Mouse (Mus musculus) adrenal gland, postnatal 10 days (tissue): Measurements from ENCODE around the gene Ube2n. TPM values are rescaled to one million over a fixed set of nuclear protein-coding genes. Genes with fewer than 3 reads are reported as not detected.
"Not testable (repeated sequence)": the region's sequence is repeated elsewhere in the genome, so short reads cannot be mapped to it uniquely, and the experiment has no call there.

Source experiments
- DNase-seq: peaks from one replicate; pipeline ENCODE4 v3.0.0; 2021; ENCODE audit warnings: mixed read lengths
- total RNA-seq, 2 experiments: library from RNA; stranded (reverse); gene quantifications; 2 replicates each; pipeline ENCODE4 v1.2.3; 2021

The Ube2n gene
- total RNA-seq, 2 experiments from 2014 or later: 114 to 116 TPM

GRCm38 (mm10) chr10:95525037-95525675, 10.2 kb downstream of the Ube2n start:
- DNase-seq: no peak

- no peak for DNase-seq
Observed at GRCm38 (mm10) chr10:95525871-95526270, 10.9 kb downstream of the Ube2n start.

DNA sequence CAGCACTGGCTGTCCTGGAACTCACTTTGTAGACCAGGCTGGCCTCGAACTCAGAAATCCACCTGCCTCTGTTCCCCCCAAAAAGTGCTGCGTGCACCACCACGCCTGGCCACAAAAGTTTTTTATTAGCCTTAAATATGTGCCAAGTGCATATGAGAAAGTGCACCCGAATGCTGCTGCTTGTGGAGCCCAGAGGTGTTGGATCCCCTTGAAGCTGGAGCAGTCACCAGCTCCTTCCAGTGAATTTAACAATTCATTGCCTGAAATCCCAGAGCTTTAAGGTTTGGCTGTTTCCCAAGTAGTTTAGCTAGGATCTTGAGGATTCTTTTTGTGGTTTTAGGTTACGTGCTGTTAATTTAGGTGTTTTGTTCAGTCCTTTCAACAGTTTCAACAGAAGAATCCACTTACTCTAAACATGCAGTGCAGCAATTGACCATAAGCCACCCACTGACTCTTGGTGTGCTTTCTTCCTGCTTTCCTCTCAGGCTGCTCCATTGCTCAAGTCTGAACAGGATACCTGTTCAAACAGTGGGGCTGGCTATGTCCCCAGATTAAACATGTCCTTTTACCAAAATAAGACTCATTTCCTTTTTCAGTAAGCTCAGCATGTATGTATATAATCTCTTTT, 11.7 kb downstream of the Ube2n start:
- DNase-seq: no peak

GRCm38 (mm10) chr10:95530551-95531121, 15.7 kb downstream of the Ube2n start:
- DNase-seq: no peak

- DNase-seq: no peak
Observed at GRCm38 (mm10) chr10:95532916-95533315, 18.0 kb downstream of the Ube2n start.

GRCm38 (mm10) chr10:95533382-95533781, 18.4 kb downstream of the Ube2n start:
- DNase-seq: peak; percentile 47

DNA sequence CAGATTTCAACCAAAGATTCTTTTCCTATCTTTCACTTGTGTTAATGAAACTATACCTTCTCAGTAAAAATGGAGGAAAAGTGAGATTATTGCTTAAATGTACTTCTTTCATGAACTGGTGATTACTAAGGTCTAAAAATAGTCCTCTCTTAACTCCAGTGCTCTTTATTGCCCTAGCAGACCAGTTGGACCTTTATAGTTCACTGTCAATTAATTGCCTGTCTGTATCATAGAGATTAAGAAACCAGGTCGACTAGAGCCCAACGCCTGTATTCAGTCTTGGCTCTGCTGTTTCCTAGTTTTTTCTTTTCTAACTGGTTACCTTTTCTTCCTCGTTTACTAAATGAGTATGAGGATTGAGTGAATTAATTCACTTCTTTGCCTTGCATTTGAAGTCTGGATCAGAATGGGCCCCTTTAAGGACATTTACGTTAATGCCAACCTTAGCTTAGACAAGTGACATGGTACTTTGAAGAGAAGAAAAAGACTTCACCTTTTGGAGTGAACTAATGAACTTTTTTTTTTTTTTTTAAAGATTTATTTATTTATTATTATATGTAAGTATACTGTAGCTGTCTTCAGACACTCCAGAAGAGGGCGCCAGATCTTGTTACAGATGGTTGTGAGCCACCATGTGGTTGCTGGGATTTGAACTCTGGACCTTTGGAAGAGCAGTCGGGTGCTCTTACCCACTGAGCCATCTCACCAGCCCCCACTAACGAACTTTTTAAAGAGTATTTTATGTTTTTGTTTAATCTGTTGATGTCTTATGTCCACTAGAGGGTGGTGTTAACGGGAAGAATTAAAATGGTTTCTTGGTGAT, 20.7 kb downstream of the Ube2n start:
- DNase-seq: no peak

GRCm38 (mm10) chr10:95536222-95536541, 21.2 kb downstream of the Ube2n start:
- DNase-seq: no peak

GRCm38 (mm10) chr10:95539260-95539659, 24.3 kb downstream of the Ube2n start:
- DNase-seq: no peak

DNA sequence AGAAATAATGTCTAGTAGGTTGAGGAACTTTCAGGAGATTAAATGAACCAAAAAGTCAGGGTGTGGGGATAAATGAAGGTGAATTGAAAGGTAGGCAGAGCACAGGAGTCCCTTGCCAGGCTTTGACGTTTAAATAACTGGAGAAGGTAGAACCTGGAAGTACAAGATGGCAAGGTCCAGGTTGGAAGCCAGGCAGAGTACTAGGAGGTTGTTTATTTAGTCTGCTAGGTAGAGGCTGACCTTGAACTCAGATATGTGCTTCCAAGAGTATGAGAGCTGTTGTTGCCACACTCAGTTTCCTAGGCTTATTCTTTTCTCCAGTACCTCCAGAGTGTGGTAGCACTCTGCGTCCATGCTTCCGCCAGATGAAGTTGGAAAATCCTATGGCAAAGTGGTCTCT, 24.9 kb downstream of the Ube2n start:
- no peak for DNase-seq

DNA sequence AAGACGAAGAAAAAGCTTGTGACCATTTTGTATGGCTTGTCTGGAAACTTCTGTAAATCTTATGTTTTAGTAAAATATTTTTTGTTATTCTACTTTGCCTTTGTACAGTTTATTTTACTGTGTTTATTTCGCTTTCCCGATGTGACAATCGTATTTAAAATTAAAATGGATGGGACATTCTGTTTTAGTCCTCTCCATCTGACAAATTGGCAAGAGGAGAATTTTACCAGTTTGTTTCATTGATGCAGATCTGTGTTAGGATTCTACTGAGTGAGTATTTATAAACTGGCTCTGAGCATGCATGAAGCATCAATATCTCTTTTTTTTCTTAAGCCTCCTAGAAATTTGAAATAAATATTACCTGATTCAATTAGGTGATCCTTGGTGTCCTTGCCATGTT, 28.0 kb downstream of the Ube2n start:
- no peak for DNase-seq

- DNase-seq: no peak
Observed at GRCm38 (mm10) chr10:95543377-95543776, 28.4 kb downstream of the Ube2n start.

DNA sequence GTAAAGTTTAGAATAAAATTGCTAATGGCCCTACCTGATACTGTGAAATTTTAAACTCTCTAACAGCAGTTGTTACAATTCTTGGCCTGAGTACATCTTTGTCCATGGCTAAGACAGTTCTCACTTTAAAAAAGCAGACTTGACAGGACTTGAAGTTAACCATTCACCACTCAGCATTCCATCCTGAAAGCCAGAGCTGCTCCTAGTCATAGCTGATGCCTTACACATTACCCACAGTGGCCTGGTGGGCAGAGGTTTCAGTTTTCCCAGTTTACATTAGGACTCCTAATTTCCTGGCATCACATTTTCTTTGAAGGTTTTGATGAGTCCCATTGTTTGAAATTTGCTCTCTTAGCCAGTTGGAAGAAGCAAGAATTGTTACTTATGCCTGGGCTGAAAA, 29.1 kb downstream of the Ube2n start:
- DNase-seq: no peak

DNA sequence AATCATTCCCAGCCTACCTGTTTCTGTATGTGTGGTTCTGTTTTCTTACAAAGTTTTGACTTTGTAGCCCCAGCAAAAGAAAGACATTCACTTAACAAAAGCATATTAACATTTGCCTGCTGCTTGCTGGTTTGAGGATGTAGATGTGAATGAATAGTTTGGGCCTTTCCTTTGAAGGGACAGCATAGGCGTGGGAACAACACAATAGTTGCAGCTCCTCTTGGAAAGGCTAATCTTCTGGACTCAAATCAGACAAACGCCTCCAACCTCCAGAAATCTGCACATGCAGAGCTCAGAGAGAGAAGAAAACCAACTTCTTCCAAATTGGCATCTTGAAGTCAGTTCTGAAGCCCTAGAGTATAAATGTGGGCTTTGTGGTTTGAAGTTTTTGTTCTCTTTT, 29.7 kb downstream of the Ube2n start:
- DNase-seq: no peak

- no peak for DNase-seq
Observed at GRCm38 (mm10) chr10:95545051-95545450, 30.1 kb downstream of the Ube2n start.

- DNase-seq: no peak
Observed at GRCm38 (mm10) chr10:95546178-95546577, 31.2 kb downstream of the Ube2n start.

DNA sequence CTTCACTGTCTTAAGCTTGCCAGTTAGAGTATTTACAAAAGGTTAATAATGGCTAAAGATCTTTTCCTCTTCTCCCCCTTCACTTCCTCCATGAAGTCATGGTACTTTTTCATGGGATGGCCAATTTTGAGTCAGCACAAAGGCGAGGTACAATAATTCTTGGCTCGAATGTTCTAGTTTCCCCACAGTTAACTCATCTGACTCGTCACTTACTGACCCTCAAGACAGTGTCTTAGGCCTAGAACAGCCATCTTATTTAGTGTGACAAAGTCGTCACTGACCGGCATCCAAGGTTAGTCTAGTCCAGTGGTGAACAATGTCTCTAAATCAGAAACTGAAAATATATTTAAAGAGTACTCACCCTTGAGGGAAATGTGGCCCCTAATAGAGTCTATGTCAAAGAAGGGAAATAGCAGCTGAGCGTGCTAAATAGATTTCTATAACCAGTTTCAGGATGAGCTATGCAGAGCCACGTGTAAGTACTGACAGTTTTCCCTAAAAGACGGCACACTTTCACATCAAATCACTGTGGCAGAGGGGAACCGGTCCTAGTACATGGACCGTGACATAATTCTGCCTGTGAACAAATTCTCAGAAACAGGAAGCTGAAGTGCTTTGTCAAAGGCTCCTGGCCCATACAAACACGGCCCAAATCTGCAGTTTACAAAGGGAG, 33.3 kb downstream of the Ube2n start:
- no peak for DNase-seq

DNA sequence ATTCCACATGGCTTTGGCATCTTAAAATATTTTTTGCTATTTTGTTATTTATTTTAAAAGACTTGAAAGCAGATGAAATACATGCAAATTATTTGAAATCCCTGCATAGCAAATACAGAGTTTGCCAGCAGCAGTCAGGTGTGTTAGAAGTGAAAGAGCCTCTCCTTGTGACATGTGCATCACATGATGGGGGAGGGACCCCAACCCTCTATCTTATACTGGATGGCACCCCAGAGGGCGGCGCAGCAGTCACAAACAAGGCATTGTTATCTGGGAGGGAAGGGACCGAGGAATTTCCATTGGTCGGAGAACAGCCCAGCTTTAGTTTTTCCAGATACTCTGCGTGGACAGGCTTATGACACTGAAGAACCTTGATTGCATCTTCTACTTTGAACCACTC, 34.1 kb downstream of the Ube2n start:
- not testable (repeated sequence) for DNase-seq

DNA sequence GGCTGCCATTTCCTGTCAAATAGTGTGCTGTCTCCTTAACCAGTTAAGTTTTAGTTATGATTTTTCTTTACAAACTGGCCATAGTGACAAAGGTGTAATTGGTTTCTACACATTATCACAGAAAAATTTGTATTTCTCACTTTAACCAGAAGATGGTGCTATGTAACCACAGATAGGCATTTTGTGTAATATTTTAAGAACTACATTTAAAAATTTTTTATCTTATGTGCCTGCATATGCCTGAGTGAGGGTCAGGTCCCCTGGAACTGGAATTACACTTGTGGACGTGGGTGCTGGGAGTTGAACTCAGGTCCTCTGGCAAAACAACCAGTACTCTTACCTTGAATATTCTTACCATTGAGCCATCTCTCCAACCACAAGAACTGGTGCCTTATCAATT, 35.6 kb downstream of the Ube2n start:
- no peak for DNase-seq

DNA sequence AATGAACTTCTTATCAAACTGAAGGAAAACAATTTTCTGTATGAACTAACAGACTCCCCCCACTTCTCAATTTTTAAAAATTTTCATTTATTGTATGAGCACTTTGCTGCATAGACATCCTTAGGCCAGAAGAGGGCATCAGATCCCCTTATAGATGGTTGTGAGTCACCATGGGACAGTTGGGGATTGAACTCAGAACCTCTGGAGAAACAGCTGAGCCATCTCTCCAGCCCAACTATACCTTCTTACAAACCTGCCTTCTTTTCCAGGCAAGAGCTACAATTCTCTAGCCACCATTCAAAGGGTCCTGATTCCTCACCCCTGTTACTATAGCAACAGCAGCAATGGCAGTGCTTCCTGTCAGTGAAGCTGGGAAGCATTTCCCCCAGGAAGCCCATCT, 36.8 kb downstream of the Ube2n start:
- DNase-seq: no peak

- DNase-seq: no peak
Observed at GRCm38 (mm10) chr10:95552326-95552725, 37.4 kb downstream of the Ube2n start.

GRCm38 (mm10) chr10:95555866-95556265, 40.9 kb downstream of the Ube2n start:
- DNase-seq: no peak
